Mouse (Mus musculus): Measurements from ENCODE around the gene Pfkm.

- TF ChIP-seq POLR2A (IDR thresholded peaks at IDR 0.05; ENCODE audit: extremely low read depth, insufficient read depth, low read length) (no peak), CTCF (IDR thresholded peaks at IDR 0.05; ENCODE audit: extremely low read depth, insufficient read depth, low read length) (no peak)
These were observed 84.9 kb downstream of the Pfkm start for GRCm38 (mm10) chr15:98177320-98177719.

Measured in cortical plate, adult 2 months (tissue).